Mouse (Mus musculus) liver, embryonic 15.5 days (tissue): ENCODE data around the gene Traf3ip2. TPM values are rescaled to one million over a fixed set of nuclear protein-coding genes. Genes with fewer than 3 reads are reported as not detected.

Experiments used
- ATAC-seq: fragments of 200-750 bp; cut with Nextera tagmentation; 2 replicates; pipeline ENCODE4 v1.8.0; 2017; ENCODE audit warnings: moderate number of reproducible peaks, mild to moderate bottlenecking, moderate library complexity; ENCODE audit not compliant: insufficient read depth
- H3K27ac ChIP-seq: fragments of 300-500 bp; sonication (generic); replicated peaks from 2 replicates; pipeline ENCODE4 v1.5.1; 2015; ENCODE audit warnings: mild to moderate bottlenecking, inconsistent platforms
- H3K27me3 ChIP-seq: fragments of 300-500 bp; sonication (generic); 2 replicates; pipeline ENCODE4 v1.6.1; 2015; ENCODE audit warnings: mild to moderate bottlenecking, inconsistent platforms
- H3K36me3 ChIP-seq: fragments of 300-500 bp; sonication (generic); replicated peaks from 2 replicates; pipeline ENCODE4 v1.6.1; 2015; ENCODE audit warnings: moderate library complexity, mild to moderate bottlenecking, inconsistent platforms
- H3K4me1 ChIP-seq: fragments of 300-500 bp; sonication (generic); replicated peaks from 2 replicates; pipeline ENCODE4 v1.6.1; 2015; ENCODE audit warnings: inconsistent platforms
- H3K4me2 ChIP-seq: fragments of 300-500 bp; sonication (generic); 2 replicates; pipeline ENCODE4 v1.6.1; 2015; ENCODE audit warnings: moderate library complexity, mild to moderate bottlenecking, inconsistent platforms
- H3K4me3 ChIP-seq: fragments of 300-500 bp; sonication (generic); replicated peaks from 2 replicates; pipeline ENCODE4 v1.5.1; 2015; ENCODE audit warnings: mild to moderate bottlenecking, inconsistent platforms
- H3K9ac ChIP-seq: fragments of 300-500 bp; sonication (generic); 2 replicates; pipeline ENCODE4 v1.6.1; 2015; ENCODE audit warnings: moderate library complexity, mild to moderate bottlenecking, inconsistent platforms
- H3K9me3 ChIP-seq: fragments of 300-500 bp; sonication (generic); replicated peaks from 2 replicates; pipeline ENCODE4 v1.6.1; 2016; ENCODE audit warnings: inconsistent platforms
- WGBS: fragments of 180-500 bp; shearing (Covaris S2); methylation state at CpG from one replicate; pipeline ENCODE4 v1.1.7; 2015; ENCODE audit warnings: mixed read lengths; ENCODE audit not compliant: insufficient replicate concordance; 5-methylcytosine and 5-hydroxymethylcytosine counted together
- polyA plus RNA-seq: library from polyadenylated mRNA; unstranded; fragments of >200 nt; fragmentation: Nextera tagmentation; extraction: Ambion mirVana; gene quantifications from 2 replicates; pipeline ENCODE4 v1.2.1, GENCODE M21; 2015

The Traf3ip2 gene
- polyA plus RNA-seq, 1 experiment from 2014 or later = 1.6 TPM

- H3K4me3 ChIP-seq = no peak overlapping the region
- H3K4me2 ChIP-seq = no peak overlapping the region
- WGBS = 46% methylated on average over 5 of the region's 5 CpGs
- no peak overlapping the region for H3K9ac ChIP-seq
- H3K27me3 ChIP-seq = no peaks in the 10 kb centered on the region
- H3K4me1 ChIP-seq = no peaks in the 10 kb centered on the region
- no peak for ATAC-seq
- H3K27ac ChIP-seq = no peak overlapping the region
- no peaks in the 10 kb centered on the region for H3K9me3 ChIP-seq
- no peaks in the 10 kb centered on the region for H3K36me3 ChIP-seq
Observed at GRCm38 (mm10) chr10:39658901-39659410, 46.2 kb downstream of the Traf3ip2 start.

- Histone ChIP-seq H3K4me2 (no peak overlapping the region), H3K27ac (no peak overlapping the region)
- ATAC-seq = no peak
Observed at GRCm38 (mm10) chr10:39659411-39660268, 46.9 kb downstream of the Traf3ip2 start.

GRCm38 (mm10) chr10:39660269-39660655 is 47.5 kb downstream of the Traf3ip2 start:
- no peak for ATAC-seq

More at GRCm38 (mm10) chr10:39659411-39660268, 46.9 kb downstream of the Traf3ip2 start:
- Histone ChIP-seq H3K27me3 (no peaks in the 10 kb centered on the region), H3K9ac (no peak overlapping the region), H3K4me3 (no peak overlapping the region), H3K36me3 (no peaks in the 10 kb centered on the region), H3K4me1 (no peaks in the 10 kb centered on the region), H3K9me3 (no peaks in the 10 kb centered on the region)
- 41% methylated on average over 11 of the region's 11 CpGs for WGBS

GRCm38 (mm10) chr10:39660698-39661097 is 48.0 kb downstream of the Traf3ip2 start:
- H3K9ac ChIP-seq = no peak overlapping the region
- H3K4me2 ChIP-seq = no peak overlapping the region
- no peaks in the 10 kb centered on the region for H3K27me3 ChIP-seq
- no peak for ATAC-seq
- no peaks in the 10 kb centered on the region for H3K4me1 ChIP-seq
- H3K4me3 ChIP-seq = no peak overlapping the region
- H3K27ac ChIP-seq = no peak overlapping the region
- H3K36me3 ChIP-seq = no peaks in the 10 kb centered on the region
- no peaks in the 10 kb centered on the region for H3K9me3 ChIP-seq
- 62% methylated on average over 5 of the region's 5 CpGs for WGBS

More at GRCm38 (mm10) chr10:39660269-39660655, 47.5 kb downstream of the Traf3ip2 start:
- Histone ChIP-seq H3K27ac (no peak overlapping the region), H3K9me3 (no peaks in the 10 kb centered on the region), H3K36me3 (no peaks in the 10 kb centered on the region), H3K9ac (no peak overlapping the region), H3K4me2 (no peak overlapping the region), H3K4me1 (no peaks in the 10 kb centered on the region), H3K27me3 (no peaks in the 10 kb centered on the region), H3K4me3 (no peak overlapping the region)
- 66% methylated on average over 3 of the region's 3 CpGs for WGBS

- Histone ChIP-seq H3K27me3 (no peaks in the 10 kb centered on the region), H3K36me3 (no peaks in the 10 kb centered on the region), H3K27ac (no peak overlapping the region), H3K9ac (no peak overlapping the region), H3K4me3 (no peak overlapping the region), H3K4me1 (no peaks in the 10 kb centered on the region), H3K9me3 (no peaks in the 10 kb centered on the region), H3K4me2 (no peak overlapping the region)
- ATAC-seq = no peak
- WGBS = 59% methylated on average over 4 of the region's 4 CpGs
Observed at GRCm38 (mm10) chr10:39665071-39665502, 52.4 kb downstream of the Traf3ip2 start.

- no peaks in the 10 kb centered on the region for H3K9me3 ChIP-seq
- no peaks in the 10 kb centered on the region for H3K36me3 ChIP-seq
- no peaks in the 10 kb centered on the region for H3K4me1 ChIP-seq
- no peak overlapping the region for H3K27ac ChIP-seq
- WGBS = 41% methylated on average over 3 of the region's 3 CpGs
- H3K27me3 ChIP-seq = no peaks in the 10 kb centered on the region
- no peak overlapping the region for H3K9ac ChIP-seq
- no peak overlapping the region for H3K4me3 ChIP-seq
- no peak for ATAC-seq
- no peak overlapping the region for H3K4me2 ChIP-seq
Observed at GRCm38 (mm10) chr10:39666027-39666426, 53.3 kb downstream of the Traf3ip2 start.

GRCm38 (mm10) chr10:39671451-39671850 is 58.7 kb downstream of the Traf3ip2 start:
- H3K9ac ChIP-seq = no peak overlapping the region
- ATAC-seq = no peak
- no peaks in the 10 kb centered on the region for H3K4me1 ChIP-seq
- H3K27ac ChIP-seq = no peak overlapping the region
- H3K27me3 ChIP-seq = no peaks in the 10 kb centered on the region
- H3K4me2 ChIP-seq = no peak overlapping the region
- 47% methylated on average over 1 of the region's 1 CpGs for WGBS
- no peaks in the 10 kb centered on the region for H3K36me3 ChIP-seq
- H3K9me3 ChIP-seq = no peaks in the 10 kb centered on the region
- H3K4me3 ChIP-seq = no peak overlapping the region

GRCm38 (mm10) chr10:39672547-39673051 is 59.9 kb downstream of the Traf3ip2 start:
- Histone ChIP-seq H3K27me3 (no peaks in the 10 kb centered on the region), H3K27ac (no peak overlapping the region), H3K36me3 (no peaks in the 10 kb centered on the region), H3K9ac (no peak overlapping the region), H3K9me3 (no peaks in the 10 kb centered on the region), H3K4me1 (no peaks in the 10 kb centered on the region), H3K4me3 (no peak overlapping the region), H3K4me2 (no peak overlapping the region)
- ATAC-seq = no peak
- 39% methylated on average over 4 of the region's 4 CpGs for WGBS

GRCm38 (mm10) chr10:39674106-39674505 is 61.4 kb downstream of the Traf3ip2 start:
- Histone ChIP-seq H3K27ac (no peak overlapping the region), H3K36me3 (no peaks in the 10 kb centered on the region)
- WGBS = 49% methylated on average over 3 of the region's 3 CpGs

GRCm38 (mm10) chr10:39674766-39675165 is 62.0 kb downstream of the Traf3ip2 start:
- H3K27ac ChIP-seq = no peak overlapping the region
- no peaks in the 10 kb centered on the region for H3K36me3 ChIP-seq
- WGBS = 63% methylated on average over 3 of the region's 3 CpGs
- H3K9me3 ChIP-seq = no peaks in the 10 kb centered on the region
- H3K4me1 ChIP-seq = no peaks in the 10 kb centered on the region
- no peak overlapping the region for H3K4me2 ChIP-seq
- ATAC-seq = no peak
- H3K27me3 ChIP-seq = no peaks in the 10 kb centered on the region
- H3K9ac ChIP-seq = no peak overlapping the region
- H3K4me3 ChIP-seq = no peak overlapping the region

More at GRCm38 (mm10) chr10:39674106-39674505, 61.4 kb downstream of the Traf3ip2 start:
- Histone ChIP-seq H3K9me3 (no peaks in the 10 kb centered on the region), H3K9ac (no peak overlapping the region), H3K27me3 (no peaks in the 10 kb centered on the region), H3K4me1 (no peaks in the 10 kb centered on the region), H3K4me3 (no peak overlapping the region), H3K4me2 (no peak overlapping the region)
- no peak for ATAC-seq

- no peak overlapping the region for H3K4me2 ChIP-seq
- no peak overlapping the region for H3K27ac ChIP-seq
- H3K36me3 ChIP-seq = no peaks in the 10 kb centered on the region
- ATAC-seq = no peak
- H3K27me3 ChIP-seq = no peaks in the 10 kb centered on the region
- H3K9me3 ChIP-seq = no peaks in the 10 kb centered on the region
- no peaks in the 10 kb centered on the region for H3K4me1 ChIP-seq
- H3K9ac ChIP-seq = no peak overlapping the region
- 77% methylated on average over 4 of the region's 4 CpGs for WGBS
- H3K4me3 ChIP-seq = no peak overlapping the region
Observed at GRCm38 (mm10) chr10:39678199-39678791, 65.6 kb downstream of the Traf3ip2 start.
